Mouse (Mus musculus) testis, adult 2 months (tissue): ENCODE results near the gene Gm49325. TPM values are rescaled to one million over a fixed set of nuclear protein-coding genes. Genes with fewer than 3 reads are reported as not detected.

Experiments used
- H3K27ac ChIP-seq: fragments of 200-500 bp; 2 replicates; pipeline ENCODE4 v1.5.1; 2012; ENCODE audit warnings: low read depth, low read length; ENCODE audit not compliant: control insufficient read depth, insufficient read depth
- H3K27me3 ChIP-seq: fragments of 200-500 bp; 2 replicates; pipeline ENCODE4 v1.6.1; 2012; ENCODE audit warnings: mild to moderate bottlenecking, low read length, moderate library complexity; ENCODE audit not compliant: control insufficient read depth, insufficient read depth
- H3K36me3 ChIP-seq: fragments of 200-500 bp; 2 replicates; pipeline ENCODE4 v1.6.1; 2012; ENCODE audit warnings: mild to moderate bottlenecking, low read length; ENCODE audit not compliant: control insufficient read depth, insufficient read depth
- H3K4me1 ChIP-seq: fragments of 200-500 bp; 2 replicates; pipeline ENCODE4 v1.6.1; 2012; ENCODE audit warnings: low read length; ENCODE audit not compliant: control insufficient read depth, insufficient read depth
- H3K4me3 ChIP-seq: fragments of 200-500 bp; 2 replicates; pipeline ENCODE4 v1.5.1; 2012; ENCODE audit warnings: low read depth, mild to moderate bottlenecking, low read length, moderate library complexity, mixed read lengths; ENCODE audit not compliant: control insufficient read depth
- CTCF ChIP-seq: fragments of 200-500 bp; IDR thresholded peaks from 2 replicates; pipeline ENCODE4 v1.5.1; 2012; ENCODE audit warnings: low read depth, mild to moderate bottlenecking, inconsistent platforms, low read length, moderate library complexity; ENCODE audit not compliant: control insufficient read depth, insufficient read depth, insufficient replicate concordance
- POLR2A ChIP-seq: fragments of 200-500 bp; IDR thresholded peaks from 2 replicates; pipeline ENCODE4 v1.6.1; 2012; ENCODE audit warnings: low read depth, mild to moderate bottlenecking, inconsistent platforms, low read length, moderate library complexity; ENCODE audit not compliant: control insufficient read depth
- polyA plus RNA-seq: library from polyadenylated mRNA; depleted of rRNA; stranded (reverse); fragments of >200 nt; gene quantifications from 2 replicates; pipeline ENCODE4 v1.2.3, GENCODE M21; 2012

Gm49325 gene
- polyA plus RNA-seq, 1 experiment: not detected

DNA sequence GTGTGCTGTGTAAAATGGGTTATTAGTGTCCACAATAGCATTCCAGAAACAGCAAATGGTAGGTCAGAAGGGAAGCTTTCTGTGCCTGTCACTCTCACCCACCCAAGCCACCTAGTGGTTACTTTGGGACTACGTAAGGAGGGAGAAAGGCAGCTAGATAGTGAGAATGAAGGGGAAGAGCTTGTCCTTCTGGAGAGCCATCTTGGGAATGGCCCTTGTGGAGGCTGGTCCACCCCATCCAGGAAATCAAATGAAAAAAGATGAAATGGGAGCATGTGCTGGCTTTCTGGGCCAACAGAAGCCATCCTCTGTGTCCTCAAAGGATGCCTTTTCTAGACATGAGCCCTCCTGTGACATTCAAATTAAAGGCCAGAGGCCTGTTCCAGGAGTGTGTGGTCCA, 629 bp upstream of the Gm49325 start:
- no peaks in the 10 kb centered on the region for H3K27me3 ChIP-seq
- no peak for TF ChIP-seq POLR2A
- TF ChIP-seq CTCF: peak; percentile 6; the same call in 1 of the 2 replicates
- H3K4me1 ChIP-seq: peaks cover 24% of the 10 kb centered on the region
- H3K36me3 ChIP-seq: peaks cover 3% of the 10 kb centered on the region
- peak overlapping the region; percentile 91 for H3K27ac ChIP-seq
- peak overlapping the region; percentile 86 for H3K4me3 ChIP-seq

DNA sequence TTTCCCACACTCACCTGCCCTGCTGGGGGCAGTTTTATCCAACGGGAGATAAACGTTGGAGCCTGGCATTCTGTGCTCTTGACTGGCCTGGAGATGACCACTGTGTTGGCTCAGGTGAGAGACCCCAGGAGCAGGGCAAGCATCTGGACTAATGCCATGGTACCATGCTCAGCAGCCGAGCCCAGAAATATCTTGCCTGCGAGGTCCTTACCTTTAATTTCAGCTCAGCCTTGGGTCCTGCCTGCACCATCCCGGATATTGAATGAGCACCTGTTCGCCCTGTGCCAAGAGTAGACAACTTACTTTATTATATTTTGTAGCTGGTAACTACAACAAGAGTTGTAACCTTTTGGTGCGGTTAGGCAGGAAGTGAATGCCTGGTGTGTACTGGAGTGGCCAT, 858 bp downstream of the Gm49325 start:
- TF ChIP-seq CTCF (no peak), POLR2A (no peak)
- peaks cover 3% of the 10 kb centered on the region for H3K36me3 ChIP-seq
- peak overlapping the region; percentile 91 for H3K4me3 ChIP-seq
- H3K27ac ChIP-seq: peak overlapping the region; percentile 81
- H3K4me1 ChIP-seq: peaks cover 24% of the 10 kb centered on the region
- no peaks in the 10 kb centered on the region for H3K27me3 ChIP-seq

DNA sequence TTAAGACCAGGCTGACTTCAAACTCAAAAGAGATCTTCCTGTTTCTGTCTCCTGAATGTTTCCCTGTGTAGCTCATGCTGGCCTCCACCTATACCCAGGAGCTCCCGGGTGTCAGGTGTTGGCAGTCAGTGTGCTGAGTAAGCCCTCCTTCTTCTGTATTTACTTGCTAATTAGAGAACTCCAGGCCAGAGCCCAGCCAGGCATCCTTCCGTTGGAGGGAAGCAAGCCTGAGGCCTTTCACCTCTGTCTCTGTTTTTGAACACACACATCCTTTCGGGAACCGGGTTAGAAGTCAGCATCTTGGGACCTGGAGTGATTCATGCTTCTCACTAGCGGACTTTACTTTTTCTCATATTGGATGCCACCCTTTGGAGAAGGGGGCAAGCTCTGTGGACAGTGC, 1.4 kb downstream of the Gm49325 start:
- Histone ChIP-seq H3K27me3 (no peaks in the 10 kb centered on the region), H3K4me3 (peak overlapping the region; percentile 91), H3K36me3 (peaks cover 3% of the 10 kb centered on the region), H3K27ac (no peak overlapping the region), H3K4me1 (peaks cover 24% of the 10 kb centered on the region)
- TF ChIP-seq CTCF (no peak), POLR2A (no peak)

DNA sequence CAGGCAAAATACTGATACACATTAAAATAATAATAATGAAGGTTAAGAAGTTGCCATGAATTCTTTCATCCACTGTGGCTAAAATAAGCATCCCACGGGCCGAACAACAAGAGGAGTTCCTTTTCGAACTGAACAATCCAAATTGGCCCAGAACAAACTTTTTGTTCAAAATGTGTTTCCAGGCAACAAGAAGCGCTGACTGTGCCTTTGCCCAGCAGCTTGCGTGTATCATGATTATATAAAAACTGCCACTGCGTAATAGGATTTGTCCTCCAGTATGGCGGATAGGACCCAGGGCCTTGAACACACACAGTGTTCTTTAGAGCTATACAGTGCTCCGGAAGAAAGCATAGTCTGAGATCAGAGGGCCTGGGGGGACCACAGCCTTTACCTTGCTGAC, 2.6 kb downstream of the Gm49325 start:
- no peak for TF ChIP-seq CTCF
- no peak for TF ChIP-seq POLR2A
- Histone ChIP-seq H3K27me3 (no peaks in the 10 kb centered on the region), H3K4me1 (peaks cover 24% of the 10 kb centered on the region), H3K4me3 (no peak overlapping the region), H3K36me3 (peaks cover 3% of the 10 kb centered on the region), H3K27ac (0 out of 2 replicates have a peak overlapping the region, but pooled peaks have one; percentile 46)

DNA sequence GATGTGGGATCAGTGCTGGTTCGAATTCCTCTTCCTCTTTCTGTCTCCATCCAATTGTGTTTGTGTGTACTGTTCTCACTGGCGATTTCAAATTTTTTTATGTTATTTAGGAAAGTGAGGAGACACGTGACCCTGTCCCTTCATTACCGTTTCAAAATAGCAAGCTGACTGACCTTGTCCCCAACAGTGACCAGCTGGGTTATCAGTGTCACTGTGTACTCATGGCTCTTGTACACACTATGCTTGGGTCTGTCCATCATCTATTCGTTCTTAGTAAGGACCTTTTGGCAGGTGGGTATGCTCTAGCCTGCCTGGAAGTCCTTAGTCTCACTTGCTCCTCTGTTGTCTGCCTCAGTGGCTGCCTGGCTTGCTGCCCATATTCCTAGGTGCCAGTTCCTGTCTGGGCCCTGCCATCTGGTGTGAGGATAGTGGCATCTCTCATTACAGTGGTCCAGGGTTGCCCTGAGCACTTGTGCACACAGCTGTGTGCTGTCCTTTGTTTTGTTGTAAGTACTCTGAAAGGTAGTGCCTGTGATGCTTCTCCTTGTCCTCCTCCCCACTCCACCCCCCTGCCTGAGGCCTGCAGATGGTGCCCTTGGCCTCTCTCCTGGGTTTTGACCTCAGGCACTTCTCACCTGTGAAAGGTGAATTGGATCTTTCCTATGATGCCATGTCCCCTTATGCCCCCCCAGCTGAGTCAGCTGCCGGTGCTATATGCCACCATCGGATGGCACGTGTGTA, 4.4 kb downstream of the Gm49325 start:
- H3K4me1 ChIP-seq: peaks cover 12% of the 10 kb centered on the region
- no peak for TF ChIP-seq CTCF
- no peak for TF ChIP-seq POLR2A
- no peak overlapping the region for H3K4me3 ChIP-seq
- no peak overlapping the region for H3K27ac ChIP-seq
- H3K36me3 ChIP-seq: peaks cover 6% of the 10 kb centered on the region
- H3K27me3 ChIP-seq: no peaks in the 10 kb centered on the region

DNA sequence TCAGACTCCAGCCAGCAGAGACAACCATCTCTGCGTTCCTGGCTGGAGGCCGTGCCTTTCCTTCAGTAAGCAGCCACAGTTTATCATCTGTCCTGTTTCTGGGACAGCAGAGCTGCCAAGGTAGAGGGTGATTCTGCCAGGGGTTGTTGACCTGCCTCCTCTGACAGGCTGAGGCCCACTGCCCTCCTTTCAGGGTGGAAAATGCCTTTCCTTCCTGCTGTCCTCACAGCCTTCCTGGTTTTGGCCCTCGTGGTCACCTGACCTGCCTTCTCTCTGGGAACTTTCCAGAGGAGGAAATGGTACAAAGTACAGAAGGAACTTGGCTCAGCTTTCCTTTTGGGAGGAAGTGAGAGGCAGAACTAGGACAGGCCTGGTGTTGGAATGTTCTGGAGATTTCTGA, 7.4 kb downstream of the Gm49325 start:
- H3K36me3 ChIP-seq: peaks cover 6% of the 10 kb centered on the region
- TF ChIP-seq POLR2A (no peak), CTCF (no peak)
- H3K27ac ChIP-seq: no peak overlapping the region; the same call in 1 of the 2 replicates
- H3K27me3 ChIP-seq: no peaks in the 10 kb centered on the region
- peak overlapping the region; percentile 1 for H3K4me3 ChIP-seq
- no peaks in the 10 kb centered on the region; the same call in 1 of the 2 replicates for H3K4me1 ChIP-seq

DNA sequence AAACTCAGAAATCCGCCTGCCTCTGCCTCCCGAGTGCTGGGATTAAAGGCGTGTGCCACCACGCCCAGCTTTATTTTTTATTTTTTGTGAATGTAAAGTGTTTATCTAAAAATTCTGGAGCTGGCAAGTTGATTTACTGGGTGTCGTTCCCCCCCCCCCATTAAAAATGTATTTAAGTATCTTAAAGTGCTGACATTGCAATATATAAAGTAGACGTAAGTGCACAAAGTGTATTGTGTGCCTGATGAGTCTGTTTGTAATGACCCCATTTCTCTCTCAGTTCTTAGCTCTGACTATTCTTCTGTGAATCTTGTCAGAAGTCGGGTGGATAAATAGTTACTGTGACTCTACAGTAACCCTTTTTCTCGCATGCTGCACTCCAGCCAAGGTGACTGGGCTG, 9.7 kb downstream of the Gm49325 start:
- Histone ChIP-seq H3K4me3 (no peak overlapping the region), H3K36me3 (peaks cover 2% of the 10 kb centered on the region), H3K4me1 (no peaks in the 10 kb centered on the region; the same call in 1 of the 2 replicates), H3K27me3 (no peaks in the 10 kb centered on the region), H3K27ac (no peak overlapping the region)
- TF ChIP-seq POLR2A (no peak), CTCF (no peak)
